Mouse (Mus musculus): ENCODE measurements at regions not wholly inside any gene's neighbourhood (a gene's known extent, or its start where the extent isn't known, plus 50 kb on each side); places are given as distances from the start of the nearest gene placed in this dataset.

DNA sequence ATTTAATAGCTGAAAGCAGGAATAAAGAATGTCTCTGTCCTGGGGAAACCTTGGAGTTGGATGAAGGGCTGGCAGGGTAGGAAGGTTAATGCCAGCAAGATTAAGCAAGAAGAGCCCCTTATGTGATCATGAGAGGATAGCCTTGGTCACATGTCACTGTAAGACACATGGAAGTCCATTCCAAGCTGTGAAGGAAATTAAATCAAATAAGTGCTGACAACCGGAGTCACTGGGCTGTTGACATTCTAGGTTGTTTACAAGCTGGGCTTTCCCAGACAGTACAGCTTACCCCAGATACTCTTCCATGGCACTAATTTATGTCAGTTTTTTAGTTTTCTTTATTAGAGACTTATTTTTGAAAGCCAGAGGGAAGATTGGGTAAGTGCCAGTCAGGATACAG is 100.1 kb upstream of the Ust start:
- Histone ChIP-seq H3K9ac (ENCODE audit: low read length) (no peak overlapping the region), H3K36me3 (ENCODE audit: control insufficient read depth, insufficient read depth, low read length) (no peaks in the 10 kb centered on the region), H3K4me1 (ENCODE audit: control insufficient read depth in 2 of 2, insufficient read depth in 2 of 2, low read length in 2 of 2) (no peaks in the 10 kb centered on the region), H3K27me3 (ENCODE audit: control insufficient read depth, insufficient read depth, low read length) (no peaks in the 10 kb centered on the region), H3K9me3 (ENCODE audit: control insufficient read depth, low read length) (no peaks in the 10 kb centered on the region), H3K27ac (replicated peaks in 1 of 2; ENCODE audit: control insufficient read depth in 1 of 2, insufficient read depth in 1 of 2, low read depth in 2 of 2, low read length in 2 of 2) (no peak overlapping the region), H3K4me2 (ENCODE audit: low read length) (no peak overlapping the region), H3K4me3 (ENCODE audit: control insufficient read depth in 1 of 2, insufficient read depth in 1 of 2, low read depth in 1 of 2, low read length in 2 of 2) (no peak overlapping the region)
- WGBS = 97% methylated on average over 1 of the region's 1 CpGs
- ATAC-seq (ENCODE audit: insufficient number of reproducible peaks, insufficient read depth, low FRiP score, low read depth) = no peak

DNA sequence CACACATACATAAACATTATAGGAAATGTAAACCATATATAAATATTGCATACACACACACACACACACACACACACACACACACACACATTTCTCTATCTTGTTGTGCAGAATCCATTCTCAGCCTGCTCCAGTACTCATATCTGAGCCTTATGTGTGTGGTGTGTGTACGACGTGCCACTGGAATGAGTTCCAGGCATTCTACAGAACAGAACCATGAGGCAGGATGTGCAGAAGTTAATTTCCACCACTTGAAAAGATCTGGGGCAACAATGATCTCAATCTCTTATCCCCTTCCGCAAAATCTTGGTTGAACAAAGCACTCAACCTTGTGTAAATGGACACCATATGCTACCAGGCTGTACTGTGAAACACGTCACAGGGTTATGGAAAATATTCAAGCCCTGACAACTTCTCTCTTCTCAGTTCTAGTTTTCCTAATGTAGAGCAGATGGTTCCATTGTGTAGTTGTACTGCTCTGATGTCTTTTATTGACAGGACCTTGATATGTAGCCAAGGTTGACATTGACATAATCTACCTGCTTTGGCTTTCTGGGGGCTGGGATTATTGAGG is 96.9 kb upstream of the Ust start:
- H3K4me1 ChIP-seq (ENCODE audit: control insufficient read depth in 2 of 2, insufficient read depth in 2 of 2, low read length in 2 of 2) = no peaks in the 10 kb centered on the region
- H3K36me3 ChIP-seq (ENCODE audit: control insufficient read depth, insufficient read depth, low read length) = no peaks in the 10 kb centered on the region
- no peak overlapping the region for H3K4me2 ChIP-seq (ENCODE audit: low read length)
- H3K27ac ChIP-seq (replicated peaks in 1 of 2; ENCODE audit: control insufficient read depth in 1 of 2, insufficient read depth in 1 of 2, low read depth in 2 of 2, low read length in 2 of 2) = no peak overlapping the region
- no peak overlapping the region for H3K9ac ChIP-seq (ENCODE audit: low read length)
- ATAC-seq (ENCODE audit: insufficient number of reproducible peaks, insufficient read depth, low FRiP score, low read depth) = no peak
- H3K9me3 ChIP-seq (ENCODE audit: control insufficient read depth, low read length) = no peaks in the 10 kb centered on the region
- no peaks in the 10 kb centered on the region for H3K27me3 ChIP-seq (ENCODE audit: control insufficient read depth, insufficient read depth, low read length)
- 77% methylated on average over 4 of the region's 4 CpGs for WGBS
- H3K4me3 ChIP-seq (ENCODE audit: control insufficient read depth in 1 of 2, insufficient read depth in 1 of 2, low read depth in 1 of 2, low read length in 2 of 2) = no peak overlapping the region

- WGBS = 84% methylated on average over 5 of the region's 5 CpGs
- Histone ChIP-seq H3K9ac (ENCODE audit: low read length) (no peak overlapping the region), H3K27ac (replicated peaks in 1 of 2; ENCODE audit: control insufficient read depth in 1 of 2, insufficient read depth in 1 of 2, low read depth in 2 of 2, low read length in 2 of 2) (no peak overlapping the region), H3K9me3 (ENCODE audit: control insufficient read depth, low read length) (no peaks in the 10 kb centered on the region), H3K4me3 (ENCODE audit: control insufficient read depth in 1 of 2, insufficient read depth in 1 of 2, low read depth in 1 of 2, low read length in 2 of 2) (no peak overlapping the region), H3K27me3 (ENCODE audit: control insufficient read depth, insufficient read depth, low read length) (no peaks in the 10 kb centered on the region), H3K36me3 (ENCODE audit: control insufficient read depth, insufficient read depth, low read length) (no peaks in the 10 kb centered on the region), H3K4me1 (ENCODE audit: control insufficient read depth in 2 of 2, insufficient read depth in 2 of 2, low read length in 2 of 2) (no peaks in the 10 kb centered on the region), H3K4me2 (ENCODE audit: low read length) (no peak overlapping the region)
- ATAC-seq (ENCODE audit: insufficient number of reproducible peaks, insufficient read depth, low FRiP score, low read depth) = no peak
These were observed 71.4 kb upstream of the Ust start for GRCm38 (mm10) chr10:8589871-8590533.

- Histone ChIP-seq H3K4me2 (ENCODE audit: low read length) (no peak overlapping the region), H3K4me3 (ENCODE audit: control insufficient read depth in 1 of 2, insufficient read depth in 1 of 2, low read depth in 1 of 2, low read length in 2 of 2) (no peak overlapping the region), H3K9me3 (ENCODE audit: control insufficient read depth, low read length) (no peaks in the 10 kb centered on the region), H3K27me3 (ENCODE audit: control insufficient read depth, insufficient read depth, low read length) (no peaks in the 10 kb centered on the region), H3K36me3 (ENCODE audit: control insufficient read depth, insufficient read depth, low read length) (no peaks in the 10 kb centered on the region), H3K27ac (replicated peaks in 1 of 2; ENCODE audit: control insufficient read depth in 1 of 2, insufficient read depth in 1 of 2, low read depth in 2 of 2, low read length in 2 of 2) (no peak overlapping the region), H3K4me1 (ENCODE audit: control insufficient read depth in 2 of 2, insufficient read depth in 2 of 2, low read length in 2 of 2) (no peaks in the 10 kb centered on the region), H3K9ac (ENCODE audit: low read length) (no peak overlapping the region)
- 85% methylated on average over 1 of the region's 1 CpGs for WGBS
- no peak for ATAC-seq (ENCODE audit: insufficient number of reproducible peaks, insufficient read depth, low FRiP score, low read depth)
These were observed 70.5 kb upstream of the Ust start for GRCm38 (mm10) chr10:8589106-8589505.

DNA sequence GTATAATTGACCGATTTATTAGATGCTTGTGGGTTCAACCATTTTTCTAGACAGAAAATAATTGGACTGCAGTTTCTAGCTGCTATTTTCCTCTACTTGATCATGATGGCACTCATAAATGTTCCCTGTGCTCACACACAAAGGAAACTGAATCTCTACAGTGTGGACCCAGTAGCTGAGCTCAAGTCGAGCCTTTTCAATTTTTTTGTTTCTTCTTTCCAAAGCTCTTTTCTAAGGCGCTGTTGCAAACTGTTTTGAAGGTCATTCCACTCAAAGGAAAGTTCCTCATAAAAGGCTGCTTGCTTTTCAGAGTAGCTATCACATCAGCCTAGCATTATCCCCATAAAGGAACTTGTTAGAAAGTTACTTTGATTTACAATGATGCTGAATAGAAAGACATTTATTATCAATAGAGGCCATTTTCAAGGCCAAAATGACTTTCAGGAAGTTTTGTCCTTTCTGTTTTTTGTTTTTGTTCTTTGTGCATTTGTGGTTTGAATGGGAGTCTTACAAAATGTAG is 65.8 kb upstream of the Ust start:
- Histone ChIP-seq H3K27me3 (ENCODE audit: control insufficient read depth, insufficient read depth, low read length) (no peaks in the 10 kb centered on the region), H3K36me3 (ENCODE audit: control insufficient read depth, insufficient read depth, low read length) (no peaks in the 10 kb centered on the region), H3K4me3 (ENCODE audit: control insufficient read depth in 1 of 2, insufficient read depth in 1 of 2, low read depth in 1 of 2, low read length in 2 of 2) (no peak overlapping the region), H3K4me2 (ENCODE audit: low read length) (no peak overlapping the region), H3K27ac (replicated peaks in 1 of 2; ENCODE audit: control insufficient read depth in 1 of 2, insufficient read depth in 1 of 2, low read depth in 2 of 2, low read length in 2 of 2) (no peak overlapping the region), H3K9ac (ENCODE audit: low read length) (no peak overlapping the region), H3K9me3 (ENCODE audit: control insufficient read depth, low read length) (no peaks in the 10 kb centered on the region), H3K4me1 (ENCODE audit: control insufficient read depth in 2 of 2, insufficient read depth in 2 of 2, low read length in 2 of 2) (no peaks in the 10 kb centered on the region)
- no peak for ATAC-seq (ENCODE audit: insufficient number of reproducible peaks, insufficient read depth, low FRiP score, low read depth)
- WGBS = 80% methylated on average over 3 of the region's 3 CpGs

DNA sequence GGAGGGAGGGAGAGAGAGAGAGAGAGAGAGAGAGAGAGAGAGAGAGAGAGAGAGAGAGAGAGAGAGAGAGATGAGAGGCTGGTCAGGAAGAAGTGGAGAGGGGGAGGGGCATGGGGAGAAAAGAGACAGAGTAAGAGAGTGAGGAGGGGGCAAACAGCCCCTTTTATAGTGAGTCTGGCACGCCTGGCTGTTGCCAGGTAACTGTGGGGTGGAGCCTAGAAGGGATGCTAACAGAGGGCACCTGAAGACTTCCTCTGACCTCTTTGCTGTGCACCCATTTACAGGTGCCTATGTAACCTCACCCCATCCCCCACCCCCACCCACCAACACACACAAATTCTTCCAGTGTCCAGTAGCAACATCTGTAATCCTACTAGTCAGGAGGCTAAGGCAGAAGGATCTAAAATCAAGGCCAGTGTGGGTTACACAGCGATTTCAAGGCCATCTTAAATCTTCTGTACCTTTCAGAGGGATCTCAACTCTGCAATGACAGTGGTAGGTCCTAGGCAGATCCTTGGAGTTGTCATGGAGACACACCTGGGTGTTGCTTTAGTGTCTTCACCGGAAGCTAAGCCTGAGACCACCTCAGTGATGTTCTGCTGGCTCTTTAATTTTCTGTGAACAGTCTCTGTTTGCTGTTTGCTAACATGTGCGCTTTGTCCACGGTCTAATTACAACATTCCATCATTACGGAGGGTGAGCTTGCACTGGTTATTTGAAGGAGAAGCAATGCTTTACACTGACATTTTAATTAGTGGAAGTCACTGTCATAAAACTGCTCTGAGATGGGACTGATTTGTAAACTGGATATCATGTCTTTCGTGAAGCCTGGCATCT is 65.1 kb upstream of the Ust start:
- 77% methylated on average over 7 of the region's 7 CpGs for WGBS
- no peaks in the 10 kb centered on the region for H3K9me3 ChIP-seq (ENCODE audit: control insufficient read depth, low read length)
- no peak for ATAC-seq (ENCODE audit: insufficient number of reproducible peaks, insufficient read depth, low FRiP score, low read depth)

DNA sequence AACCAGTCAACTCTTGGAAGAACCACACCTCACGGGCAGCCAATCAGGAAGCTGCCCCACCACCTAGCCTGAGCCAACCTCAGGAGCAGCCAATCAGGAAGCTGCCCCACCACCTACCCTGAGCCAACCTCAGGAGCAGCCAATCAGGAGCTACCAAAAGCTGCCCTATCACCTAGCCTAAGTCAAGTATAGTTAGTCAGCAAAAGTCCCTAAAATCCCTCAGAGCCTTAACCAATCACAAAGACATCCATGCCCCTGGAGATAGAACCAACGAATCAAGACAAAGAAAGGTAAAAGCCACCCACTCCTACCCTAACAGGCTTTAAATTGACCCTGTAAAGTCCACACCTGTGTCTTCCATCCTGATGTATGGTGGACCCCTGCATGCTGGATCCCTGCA is 61.7 kb upstream of the Ust start:
- Histone ChIP-seq H3K9me3 (ENCODE audit: control insufficient read depth, low read length) (no peaks in the 10 kb centered on the region), H3K9ac (ENCODE audit: low read length) (no peak overlapping the region), H3K27ac (replicated peaks in 1 of 2; ENCODE audit: control insufficient read depth in 1 of 2, insufficient read depth in 1 of 2, low read depth in 2 of 2, low read length in 2 of 2) (no peak overlapping the region), H3K4me3 (ENCODE audit: control insufficient read depth in 1 of 2, insufficient read depth in 1 of 2, low read depth in 1 of 2, low read length in 2 of 2) (no peak overlapping the region), H3K4me1 (ENCODE audit: control insufficient read depth in 2 of 2, insufficient read depth in 2 of 2, low read length in 2 of 2) (no peaks in the 10 kb centered on the region), H3K27me3 (ENCODE audit: control insufficient read depth, insufficient read depth, low read length) (no peaks in the 10 kb centered on the region), H3K4me2 (ENCODE audit: low read length) (no peak overlapping the region), H3K36me3 (ENCODE audit: control insufficient read depth, insufficient read depth, low read length) (no peaks in the 10 kb centered on the region)
- 82% methylated on average over 2 of the region's 2 CpGs for WGBS
- ATAC-seq (ENCODE audit: insufficient number of reproducible peaks, insufficient read depth, low FRiP score, low read depth) = no peak

More for the DNA sequence above, 65.1 kb upstream of the Ust start:
- Histone ChIP-seq H3K9ac (ENCODE audit: low read length) (no peak overlapping the region), H3K4me1 (ENCODE audit: control insufficient read depth in 2 of 2, insufficient read depth in 2 of 2, low read length in 2 of 2) (no peaks in the 10 kb centered on the region), H3K36me3 (ENCODE audit: control insufficient read depth, insufficient read depth, low read length) (no peaks in the 10 kb centered on the region), H3K27me3 (ENCODE audit: control insufficient read depth, insufficient read depth, low read length) (no peaks in the 10 kb centered on the region), H3K4me3 (ENCODE audit: control insufficient read depth in 1 of 2, insufficient read depth in 1 of 2, low read depth in 1 of 2, low read length in 2 of 2) (no peak overlapping the region), H3K4me2 (ENCODE audit: low read length) (no peak overlapping the region), H3K27ac (replicated peaks in 1 of 2; ENCODE audit: control insufficient read depth in 1 of 2, insufficient read depth in 1 of 2, low read depth in 2 of 2, low read length in 2 of 2) (no peak overlapping the region)

All from heart, embryonic 14.5 days (tissue).